Mouse (Mus musculus) intestine, postnatal 0 days (tissue): ENCODE measurements around the gene Ccdc42. TPM values are rescaled to one million over a fixed set of nuclear protein-coding genes. Genes with fewer than 3 reads are reported as not detected.
A peak's percentile ranks its signal among the peaks of the same experiment; 100 is the strongest.

Experiments
- ATAC-seq: fragments of 200-750 bp; cut with Nextera tagmentation; 2 replicates; pipeline ENCODE4 v1.8.0; 2017; ENCODE audit warnings: mild to moderate bottlenecking, moderate TSS enrichment, moderate library complexity
- H3K27ac ChIP-seq: fragments of 300-500 bp; sonication (generic); 2 replicates; pipeline ENCODE4 v1.5.1; 2014; ENCODE audit warnings: mild to moderate bottlenecking, low read depth, low read length, moderate library complexity
- H3K27me3 ChIP-seq: fragments of 300-500 bp; sonication (generic); replicated peaks from 2 replicates; pipeline ENCODE4 v1.6.1; 2014; ENCODE audit warnings: low read length, mixed read lengths; ENCODE audit not compliant: control insufficient read depth, insufficient read depth
- H3K36me3 ChIP-seq: fragments of 300-500 bp; sonication (generic); 2 replicates; pipeline ENCODE4 v1.6.1; 2014; ENCODE audit warnings: mild to moderate bottlenecking, moderate library complexity; ENCODE audit not compliant: control insufficient read depth, insufficient read depth
- H3K4me1 ChIP-seq: fragments of 300-500 bp; sonication (generic); replicated peaks from 2 replicates; pipeline ENCODE4 v1.6.1; 2014; ENCODE audit warnings: antibody characterized with exemption, low read length, mixed read lengths; ENCODE audit not compliant: control insufficient read depth, insufficient read depth
- H3K4me2 ChIP-seq: fragments of 300-500 bp; sonication (generic); replicated peaks from 2 replicates; pipeline ENCODE4 v1.6.1; 2014; ENCODE audit warnings: low read depth, mild to moderate bottlenecking, moderate library complexity
- H3K4me3 ChIP-seq: fragments of 300-500 bp; sonication (generic); 2 replicates; pipeline ENCODE4 v1.5.1; 2014; ENCODE audit warnings: low read depth, low read length
- H3K9ac ChIP-seq: fragments of 300-500 bp; sonication (generic); 2 replicates; pipeline ENCODE4 v1.6.1; 2014; ENCODE audit warnings: mild to moderate bottlenecking, low read depth, low read length
- H3K9me3 ChIP-seq: fragments of 300-500 bp; sonication (generic); 2 replicates; pipeline ENCODE4 v1.6.1; 2016; ENCODE audit warnings: mixed run types; ENCODE audit not compliant: control insufficient read depth
- CTCF ChIP-seq: sonication (generic); IDR thresholded peaks from 2 replicates; pipeline ENCODE4 v1.5.1; 2016; ENCODE audit warnings: low read depth, mild to moderate bottlenecking, control low read depth, antibody characterized with exemption, moderate library complexity
- WGBS: fragments of 180-500 bp; shearing (Covaris S2); extraction: QIAGEN DNeasy Blood & Tissue Kit; methylation state at CpG from one replicate; pipeline ENCODE4 v1.1.7; 2014; 5-methylcytosine and 5-hydroxymethylcytosine counted together
- polyA plus RNA-seq: library from polyadenylated mRNA; unstranded; fragments of >200 nt; fragmentation: Nextera tagmentation; extraction: Ambion mirVana; gene quantifications from 2 replicates; pipeline ENCODE4 v1.2.1, GENCODE M21; 2015

Ccdc42 gene
- polyA plus RNA-seq, 1 experiment from 2014 or later, result 0.21 TPM

GRCm38 (mm10) chr11:68580566-68580965 is 6.3 kb upstream of the Ccdc42 start:
- no peak for ATAC-seq
- Histone ChIP-seq H3K9ac (no peak overlapping the region), H3K36me3 (no peaks in the 10 kb centered on the region), H3K4me2 (no peak overlapping the region), H3K4me3 (no peak overlapping the region), H3K27me3 (no peaks in the 10 kb centered on the region), H3K9me3 (no peaks in the 10 kb centered on the region), H3K4me1 (no peaks in the 10 kb centered on the region), H3K27ac (no peak overlapping the region)
- no peak for TF ChIP-seq CTCF
- 73% methylated on average over 6 of the region's 6 CpGs for WGBS

GRCm38 (mm10) chr11:68583225-68583624 is 3.6 kb upstream of the Ccdc42 start:
- WGBS, result 91% methylated on average over 13 of the region's 13 CpGs
- H3K27ac ChIP-seq, result no peak overlapping the region
- no peaks in the 10 kb centered on the region for H3K36me3 ChIP-seq
- H3K9me3 ChIP-seq, result no peaks in the 10 kb centered on the region
- H3K27me3 ChIP-seq, result no peaks in the 10 kb centered on the region
- H3K4me3 ChIP-seq, result no peak overlapping the region
- H3K4me1 ChIP-seq, result no peaks in the 10 kb centered on the region
- TF ChIP-seq CTCF, result no peak
- H3K9ac ChIP-seq, result no peak overlapping the region
- no peak for ATAC-seq
- H3K4me2 ChIP-seq, result no peak overlapping the region

GRCm38 (mm10) chr11:68583906-68584480 is 2.8 kb upstream of the Ccdc42 start:
- H3K4me2 ChIP-seq, result no peak overlapping the region
- no peak overlapping the region for H3K27ac ChIP-seq
- no peak overlapping the region for H3K9ac ChIP-seq
- no peaks in the 10 kb centered on the region for H3K4me1 ChIP-seq
- H3K36me3 ChIP-seq, result no peaks in the 10 kb centered on the region
- no peak for ATAC-seq
- no peak overlapping the region for H3K4me3 ChIP-seq
- no peaks in the 10 kb centered on the region for H3K27me3 ChIP-seq
- H3K9me3 ChIP-seq, result no peaks in the 10 kb centered on the region
- WGBS, result 72% methylated on average over 8 of the region's 8 CpGs
- no peak for TF ChIP-seq CTCF

GRCm38 (mm10) chr11:68585890-68586289 is 931 bp upstream of the Ccdc42 start:
- H3K9ac ChIP-seq, result no peak overlapping the region
- no peak for ATAC-seq
- WGBS, result 25% methylated on average over 3 of the region's 3 CpGs
- no peaks in the 10 kb centered on the region for H3K27me3 ChIP-seq
- H3K4me2 ChIP-seq, result no peak overlapping the region
- H3K4me3 ChIP-seq, result no peak overlapping the region
- H3K9me3 ChIP-seq, result no peaks in the 10 kb centered on the region
- H3K27ac ChIP-seq, result no peak overlapping the region
- H3K36me3 ChIP-seq, result no peaks in the 10 kb centered on the region
- TF ChIP-seq CTCF, result peak; percentile 60
- H3K4me1 ChIP-seq, result no peaks in the 10 kb centered on the region

GRCm38 (mm10) chr11:68589055-68589809 is 2.4 kb downstream of the Ccdc42 start:
- no peak for ATAC-seq
- H3K4me3 ChIP-seq, result no peak overlapping the region
- H3K27ac ChIP-seq, result no peak overlapping the region
- H3K36me3 ChIP-seq, result no peaks in the 10 kb centered on the region
- peak; percentile 96 for TF ChIP-seq CTCF
- no peaks in the 10 kb centered on the region for H3K27me3 ChIP-seq
- no peak overlapping the region for H3K4me2 ChIP-seq
- WGBS, result 65% methylated on average over 8 of the region's 8 CpGs
- no peaks in the 10 kb centered on the region for H3K4me1 ChIP-seq
- H3K9me3 ChIP-seq, result no peaks in the 10 kb centered on the region
- H3K9ac ChIP-seq, result no peak overlapping the region

- TF ChIP-seq CTCF, result no peak
- H3K4me2 ChIP-seq, result no peak overlapping the region
- no peak overlapping the region for H3K27ac ChIP-seq
- 43% methylated on average over 5 of the region's 5 CpGs for WGBS
- ATAC-seq, result no peak
- H3K4me1 ChIP-seq, result no peaks in the 10 kb centered on the region
- H3K4me3 ChIP-seq, result no peak overlapping the region
- H3K27me3 ChIP-seq, result no peaks in the 10 kb centered on the region
- no peaks in the 10 kb centered on the region for H3K36me3 ChIP-seq
- no peak overlapping the region for H3K9ac ChIP-seq
- H3K9me3 ChIP-seq, result no peaks in the 10 kb centered on the region
These were observed 4.9 kb downstream of the Ccdc42 start for GRCm38 (mm10) chr11:68591708-68592107.
